Mouse (Mus musculus) R1 (cell line): ENCODE measurements around the gene Gm14685.
A peak's percentile ranks its signal among the peaks of the same experiment; 100 is the strongest.
"Not testable (repeated sequence)": the region's sequence is repeated elsewhere in the genome, so short reads cannot be mapped to it uniquely, and the experiment has no call there.

ENCODE experiments used
- DNase-seq: peaks from one replicate; pipeline ENCODE4 v3.0.0-alpha.2; 2018; ENCODE audit warnings: low read depth, low spot score

Gene Gm14685

GRCm38 (mm10) chrX:73116747-73117146, at the start of gene Gm14685:
Gm14685 (plus strand) TSS chrX:73117047.
- DNase-seq, result not testable (repeated sequence)

- DNase-seq, result not testable (repeated sequence)
Observed at GRCm38 (mm10) chrX:73082267-73083055, 34.4 kb upstream of the Gm14685 start, which contains the start of gene Xlr4a. Xlr4a (minus strand) TSS chrX:73082478.

- peak; percentile 84 for DNase-seq
Observed at GRCm38 (mm10) chrX:73096941-73097508, 19.8 kb upstream of the Gm14685 start, which contains the start of gene Xlr3a. Xlr3a (minus strand) TSS chrX:73097095.

GRCm38 (mm10) chrX:73122859-73123829, 6.3 kb downstream of the Gm14685 start:
- not testable (repeated sequence) for DNase-seq

- DNase-seq, result not testable (repeated sequence)
Observed at GRCm38 (mm10) chrX:73143218-73143618, 26.4 kb downstream of the Gm14685 start.

- DNase-seq, result not testable (repeated sequence)
Observed at GRCm38 (mm10) chrX:73148496-73148895, 31.6 kb downstream of the Gm14685 start, which contains the start of gene Xlr5b. Xlr5b (plus strand) TSS chrX:73148796.

GRCm38 (mm10) chrX:73149350-73149749, 32.5 kb downstream of the Gm14685 start, which contains the start of gene DXBay18:
DXBay18 (minus strand) TSS chrX:73149450.
- not testable (repeated sequence) for DNase-seq

- DNase-seq, result not testable (repeated sequence)
Observed at GRCm38 (mm10) chrX:73176889-73177288, 60.0 kb downstream of the Gm14685 start, which contains the start of gene Spin2d. Spin2d (minus strand) TSS chrX:73176989.
